Mouse (Mus musculus) heart, postnatal 0 days (tissue): Measurements from ENCODE around the gene Ankrd10.

Experiments used
- CTCF ChIP-seq: IDR thresholded peaks from 2 replicates; pipeline ENCODE4 v1.5.1; 2016; ENCODE audit warnings: antibody characterized with exemption, control low read depth, low read depth
- EP300 ChIP-seq: IDR thresholded peaks from 2 replicates; pipeline ENCODE4 v1.6.1; 2016; ENCODE audit warnings: antibody characterized with exemption, low read depth

DNA sequence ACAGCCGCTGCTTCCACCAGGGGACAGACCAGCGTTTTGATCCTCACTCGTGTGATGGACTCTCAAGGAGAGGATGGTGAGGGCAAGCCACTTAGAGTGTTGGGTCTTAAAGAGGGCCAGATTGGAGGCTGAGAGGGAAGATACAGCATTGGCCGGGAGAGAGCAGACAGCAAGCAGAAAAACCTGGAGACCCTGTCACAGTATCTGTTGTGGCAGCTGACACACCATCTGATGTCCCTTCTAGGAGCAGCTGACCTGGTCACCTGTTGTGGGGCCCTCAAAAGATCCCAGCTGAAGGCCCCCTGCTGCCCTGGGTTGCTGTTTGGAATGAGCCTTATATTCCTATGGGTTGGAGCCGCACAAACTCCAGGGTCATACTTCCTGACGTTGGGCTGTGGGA is 63.1 kb downstream of the Ankrd10 start:
- TF ChIP-seq CTCF (no peak), EP300 (no peak)
